Mouse (Mus musculus) bone marrow, adult 2 months (tissue): ENCODE results near the gene AI481877. TPM values are rescaled to one million over a fixed set of nuclear protein-coding genes. Genes with fewer than 3 reads are reported as not detected.

Source experiments
- H3K27ac ChIP-seq: fragments of 200-500 bp; 2 replicates; pipeline ENCODE4 v1.5.1; 2012; ENCODE audit warnings: low read depth, mild to moderate bottlenecking, control low read depth, inconsistent platforms, low read length; ENCODE audit not compliant: control insufficient read depth, poor library complexity, insufficient read depth
- H3K4me1 ChIP-seq: fragments of 200-500 bp; 2 replicates; pipeline ENCODE4 v1.6.1; 2011; ENCODE audit warnings: low read length; ENCODE audit not compliant: control insufficient read depth, insufficient read depth
- H3K4me3 ChIP-seq: fragments of 200-500 bp; replicated peaks from 2 replicates; pipeline ENCODE3; 2011; ENCODE audit warnings: mild to moderate bottlenecking, low read depth, low read length, control low read depth; ENCODE audit not compliant: control insufficient read depth
- CTCF ChIP-seq: fragments of 200-500 bp; IDR thresholded peaks from 2 replicates; pipeline ENCODE4 v1.5.1; 2011; ENCODE audit warnings: low read length, control low read depth; ENCODE audit not compliant: control insufficient read depth, insufficient read depth
- POLR2A ChIP-seq: fragments of 200-500 bp; IDR thresholded peaks from 2 replicates; pipeline ENCODE4 v1.6.1; 2011; ENCODE audit warnings: low read depth, mild to moderate bottlenecking, control low read depth, low read length, borderline replicate concordance; ENCODE audit not compliant: control insufficient read depth
- WGBS: fragments of 180-500 bp; shearing (Covaris S2); methylation state at CpG from one replicate; pipeline ENCODE4 v1.1.7; 2018; 5-methylcytosine and 5-hydroxymethylcytosine counted together
- polyA plus RNA-seq: library from polyadenylated mRNA; stranded (reverse); fragments of >200 nt; gene quantifications from 2 replicates; pipeline ENCODE4 v1.2.4, GENCODE M21; 2011; ENCODE audit warnings: low replicate concordance; ENCODE audit not compliant: missing spikeins, insufficient read depth, insufficient read length

AI481877 gene
- polyA plus RNA-seq, 1 experiment: not detected

- no peaks in the 10 kb centered on the region for H3K4me1 ChIP-seq
- no peak overlapping the region for H3K27ac ChIP-seq
- no peak for TF ChIP-seq CTCF
- no peak for TF ChIP-seq POLR2A
- 55% methylated on average over 3 of the region's 3 CpGs for WGBS
- H3K4me3 ChIP-seq: no peak overlapping the region
Measured at GRCm38 (mm10) chr4:59057929-59058328, 80.9 kb downstream of the AI481877 start.

GRCm38 (mm10) chr4:59051081-59051480, 87.7 kb downstream of the AI481877 start:
- H3K27ac ChIP-seq: no peak overlapping the region
- WGBS: 59% methylated on average over 1 of the region's 1 CpGs
- no peak overlapping the region for H3K4me3 ChIP-seq
- no peaks in the 10 kb centered on the region for H3K4me1 ChIP-seq
- TF ChIP-seq POLR2A (no peak), CTCF (no peak)

- Histone ChIP-seq H3K27ac (no peak overlapping the region), H3K4me3 (no peak overlapping the region), H3K4me1 (no peaks in the 10 kb centered on the region; the same call in 1 of the 2 replicates)
- 83% methylated on average over 3 of the region's 3 CpGs for WGBS
- TF ChIP-seq POLR2A: no peak
- no peak for TF ChIP-seq CTCF
Measured at GRCm38 (mm10) chr4:59047222-59047621, 91.6 kb downstream of the AI481877 start.

- no peak overlapping the region for H3K4me3 ChIP-seq
- 75% methylated on average over 6 of the region's 6 CpGs for WGBS
- peaks cover 1% of the 10 kb centered on the region; the same call in 1 of the 2 replicates for H3K4me1 ChIP-seq
- no peak for TF ChIP-seq CTCF
- no peak for TF ChIP-seq POLR2A
- no peak overlapping the region for H3K27ac ChIP-seq
Measured at GRCm38 (mm10) chr4:59043891-59044290, 94.9 kb downstream of the AI481877 start.

GRCm38 (mm10) chr4:59043074-59043473, 95.7 kb downstream of the AI481877 start:
- TF ChIP-seq POLR2A: no peak
- no peak for TF ChIP-seq CTCF
- 81% methylated on average over 5 of the region's 5 CpGs for WGBS
- Histone ChIP-seq H3K27ac (no peak overlapping the region), H3K4me3 (no peak overlapping the region), H3K4me1 (peaks cover 1% of the 10 kb centered on the region; the same call in 1 of the 2 replicates)

- H3K4me3 ChIP-seq: no peak overlapping the region
- 32% methylated on average over 11 of the region's 11 CpGs for WGBS
- H3K27ac ChIP-seq: no peak overlapping the region
- TF ChIP-seq CTCF (no peak), POLR2A (no peak)
- H3K4me1 ChIP-seq: peaks cover 3% of the 10 kb centered on the region; the same call in 1 of the 2 replicates
Measured at GRCm38 (mm10) chr4:59040397-59041287, 98.1 kb downstream of the AI481877 start.

GRCm38 (mm10) chr4:59037525-59037924, 101.3 kb downstream of the AI481877 start:
- no peak overlapping the region for H3K4me3 ChIP-seq
- TF ChIP-seq POLR2A (no peak), CTCF (no peak)
- WGBS: 79% methylated on average over 3 of the region's 3 CpGs
- H3K27ac ChIP-seq: no peak overlapping the region
- H3K4me1 ChIP-seq: peaks cover 3% of the 10 kb centered on the region; the same call in 1 of the 2 replicates

- peaks cover 3% of the 10 kb centered on the region; the same call in 1 of the 2 replicates for H3K4me1 ChIP-seq
- H3K4me3 ChIP-seq: peak overlapping the region; percentile 55
- H3K27ac ChIP-seq: peak overlapping the region; percentile 68
- TF ChIP-seq CTCF (peak; percentile 57), POLR2A (no peak)
- 5% methylated on average over 13 of the region's 13 CpGs for WGBS
Measured at GRCm38 (mm10) chr4:59036490-59037127, 102.2 kb downstream of the AI481877 start.
